Mouse (Mus musculus) forebrain, embryonic 10.5 days (tissue): ENCODE measurements around the gene Zbtb42. TPM values are rescaled to one million over a fixed set of nuclear protein-coding genes. Genes with fewer than 3 reads are reported as not detected.

ENCODE experiments used
- DNase-seq: peaks from one replicate; pipeline ENCODE4 v3.0.0-alpha.2; 2017; ENCODE audit warnings: low spot score; ENCODE audit errors: extremely low spot score
- H3K27ac ChIP-seq: fragments of 300-500 bp; sonication (generic); 2 replicates; pipeline ENCODE4 v1.5.1; 2016; ENCODE audit warnings: mild to moderate bottlenecking
- H3K27me3 ChIP-seq: fragments of 300-500 bp; sonication (generic); 2 replicates; pipeline ENCODE4 v1.6.1; 2016; ENCODE audit warnings: mild to moderate bottlenecking; ENCODE audit not compliant: poor library complexity, severe bottlenecking
- H3K36me3 ChIP-seq: fragments of 300-500 bp; sonication (generic); replicated peaks from 2 replicates; pipeline ENCODE4 v1.6.1; 2016; ENCODE audit warnings: mild to moderate bottlenecking, moderate library complexity
- H3K4me1 ChIP-seq: fragments of 300-500 bp; sonication (generic); 2 replicates; pipeline ENCODE4 v1.6.1; 2016
- H3K4me3 ChIP-seq: fragments of 300-500 bp; sonication (generic); 2 replicates; pipeline ENCODE4 v1.5.1; 2016; ENCODE audit warnings: mild to moderate bottlenecking, moderate library complexity
- H3K9me3 ChIP-seq: fragments of 300-500 bp; sonication (generic); 2 replicates; pipeline ENCODE4 v1.6.1; 2016; ENCODE audit warnings: mild to moderate bottlenecking, moderate library complexity
- WGBS: fragments of 180-500 bp; shearing (Covaris S2); methylation state at CpG from one replicate; pipeline ENCODE4 v1.1.7; 2016; 5-methylcytosine and 5-hydroxymethylcytosine counted together
- polyA plus RNA-seq: library from polyadenylated mRNA; unstranded; fragments of >200 nt; fragmentation: Nextera tagmentation; extraction: Ambion mirVana; gene quantifications from 2 replicates; pipeline ENCODE4 v1.2.1, GENCODE M21; 2016

Gene Zbtb42
- 4.1 and 4.3 TPM in 2 replicates for polyA plus RNA-seq

GRCm38 (mm10) chr12:112678555-112679026 is at the start of gene Zbtb42:
Gene Zbtb42 (plus strand): TSS chr12:112678828.
- H3K27me3 ChIP-seq = peaks cover 76% of the 10 kb centered on the region
- peak within 1 kb of the TSS; percentile 74 for H3K4me3 ChIP-seq
- H3K36me3 ChIP-seq = peaks cover 17% of the 10 kb centered on the region
- WGBS = under 1% methylated on average over 60 of the region's 60 CpGs
- peaks cover 62% of the 10 kb centered on the region for H3K4me1 ChIP-seq
- no peaks in the 10 kb centered on the region for H3K9me3 ChIP-seq
- DNase-seq = peak; percentile 81
- H3K27ac ChIP-seq = peak within 1 kb of the TSS; percentile 83

- no peaks in the 10 kb centered on the region for H3K36me3 ChIP-seq
- H3K27me3 ChIP-seq = peaks cover 5% of the 10 kb centered on the region; the same call in 1 of the 2 replicates
- WGBS = 41% methylated on average over 19 of the region's 19 CpGs
- H3K4me3 ChIP-seq = peak overlapping the region; percentile 39
- peaks cover 38% of the 10 kb centered on the region for H3K4me1 ChIP-seq
- peak overlapping the region; percentile 4 for H3K27ac ChIP-seq
- peak; percentile 67 for DNase-seq
- no peaks in the 10 kb centered on the region for H3K9me3 ChIP-seq
Observed at GRCm38 (mm10) chr12:112628928-112629721, 49.5 kb upstream of the Zbtb42 start.

- DNase-seq = no peak
- no peaks in the 10 kb centered on the region for H3K36me3 ChIP-seq
- H3K27ac ChIP-seq = no peak overlapping the region
- H3K4me1 ChIP-seq = peaks cover 31% of the 10 kb centered on the region
- H3K27me3 ChIP-seq = peaks cover 5% of the 10 kb centered on the region; the same call in 1 of the 2 replicates
- no peak overlapping the region for H3K4me3 ChIP-seq
- 93% methylated on average over 12 of the region's 12 CpGs for WGBS
- no peaks in the 10 kb centered on the region for H3K9me3 ChIP-seq
Observed at GRCm38 (mm10) chr12:112630029-112630428, 48.6 kb upstream of the Zbtb42 start.

DNA sequence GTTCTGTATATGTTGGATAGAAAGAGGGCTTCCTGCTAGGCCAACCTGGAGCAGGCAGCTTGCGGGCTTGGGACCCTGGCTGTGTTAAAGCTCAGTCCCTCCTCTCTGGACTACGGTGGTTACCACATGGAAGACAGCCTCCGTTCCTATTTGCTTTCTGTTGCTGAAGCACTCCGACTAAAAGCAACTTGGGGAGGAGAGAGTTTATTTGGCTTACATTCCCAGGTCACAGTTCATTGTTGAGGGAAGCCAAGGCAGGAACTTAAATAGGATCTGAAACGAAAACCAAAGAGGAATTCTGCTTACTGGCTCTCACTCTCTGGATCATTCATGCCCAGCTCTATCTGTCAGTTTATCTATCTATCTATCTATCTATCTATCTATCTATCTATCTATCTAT is 47.8 kb upstream of the Zbtb42 start:
- H3K4me1 ChIP-seq = peaks cover 31% of the 10 kb centered on the region
- H3K27ac ChIP-seq = no peak overlapping the region
- DNase-seq = no peak
- 88% methylated on average over 5 of the region's 5 CpGs for WGBS
- peaks cover 5% of the 10 kb centered on the region; the same call in 1 of the 2 replicates for H3K27me3 ChIP-seq
- H3K36me3 ChIP-seq = no peaks in the 10 kb centered on the region
- no peak overlapping the region for H3K4me3 ChIP-seq
- no peaks in the 10 kb centered on the region for H3K9me3 ChIP-seq

- no peaks in the 10 kb centered on the region for H3K9me3 ChIP-seq
- no peak overlapping the region for H3K4me3 ChIP-seq
- H3K4me1 ChIP-seq = peaks cover 27% of the 10 kb centered on the region
- WGBS = 69% methylated on average over 1 of the region's 1 CpGs
- peaks cover 5% of the 10 kb centered on the region; the same call in 1 of the 2 replicates for H3K27me3 ChIP-seq
- no peak overlapping the region for H3K27ac ChIP-seq
- H3K36me3 ChIP-seq = no peaks in the 10 kb centered on the region
- no peak for DNase-seq
Observed at GRCm38 (mm10) chr12:112631472-112631871, 47.2 kb upstream of the Zbtb42 start.

DNA sequence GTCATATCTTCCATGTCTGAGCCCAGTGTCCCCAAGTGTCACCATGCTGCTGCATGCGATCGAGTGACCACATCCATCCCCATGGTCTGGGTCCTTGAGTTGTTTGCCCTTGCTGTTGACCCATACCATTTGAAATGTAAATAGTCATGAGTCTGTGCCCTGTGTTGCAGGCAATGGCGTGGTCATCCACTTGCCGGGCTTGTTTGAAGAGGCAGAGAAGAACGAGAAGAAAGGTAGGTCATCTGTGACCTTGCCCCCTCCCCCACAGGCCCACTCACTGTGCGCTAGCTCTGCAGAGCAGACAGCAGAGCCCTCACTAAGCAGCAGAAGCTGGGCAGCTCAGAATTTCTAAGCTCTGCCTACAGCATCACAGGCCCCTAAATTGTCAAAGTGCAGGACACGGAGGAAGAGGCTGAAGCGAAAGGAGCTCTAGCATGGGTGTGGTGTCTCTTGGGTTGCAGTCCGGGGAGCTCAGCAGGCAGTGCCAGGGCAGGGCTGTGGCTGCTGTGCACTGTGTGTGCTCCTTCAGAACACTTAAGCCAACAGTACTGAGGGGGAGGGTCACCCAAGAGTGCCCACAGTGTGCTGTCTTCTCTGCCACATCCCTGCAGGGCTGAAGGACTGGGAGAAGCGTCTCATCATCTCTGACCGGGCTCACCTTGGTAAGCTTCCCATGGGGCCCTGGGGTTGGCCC is 46.4 kb upstream of the Zbtb42 start:
- WGBS = 82% methylated on average over 11 of the region's 11 CpGs
- no peaks in the 10 kb centered on the region for H3K36me3 ChIP-seq
- peaks cover 26% of the 10 kb centered on the region for H3K4me1 ChIP-seq
- H3K27ac ChIP-seq = no peak overlapping the region
- H3K4me3 ChIP-seq = no peak overlapping the region
- H3K9me3 ChIP-seq = no peaks in the 10 kb centered on the region
- no peak for DNase-seq
- H3K27me3 ChIP-seq = peaks cover 5% of the 10 kb centered on the region; the same call in 1 of the 2 replicates

- H3K36me3 ChIP-seq = no peaks in the 10 kb centered on the region
- peaks cover 5% of the 10 kb centered on the region; the same call in 1 of the 2 replicates for H3K27me3 ChIP-seq
- 83% methylated on average over 5 of the region's 5 CpGs for WGBS
- no peak overlapping the region for H3K4me3 ChIP-seq
- H3K27ac ChIP-seq = 0 out of 2 replicates have a peak overlapping the region, but pooled peaks have one; percentile 3
- peaks cover 26% of the 10 kb centered on the region for H3K4me1 ChIP-seq
- H3K9me3 ChIP-seq = no peaks in the 10 kb centered on the region
- DNase-seq = no peak
Observed at GRCm38 (mm10) chr12:112632907-112633306, 45.7 kb upstream of the Zbtb42 start.

GRCm38 (mm10) chr12:112633686-112634085 is 44.9 kb upstream of the Zbtb42 start:
- Histone ChIP-seq H3K9me3 (no peaks in the 10 kb centered on the region), H3K36me3 (no peaks in the 10 kb centered on the region), H3K4me1 (peaks cover 21% of the 10 kb centered on the region), H3K27me3 (peaks cover 5% of the 10 kb centered on the region; the same call in 1 of the 2 replicates), H3K27ac (no peak overlapping the region), H3K4me3 (no peak overlapping the region)
- DNase-seq = no peak
- 85% methylated on average over 9 of the region's 9 CpGs for WGBS

DNA sequence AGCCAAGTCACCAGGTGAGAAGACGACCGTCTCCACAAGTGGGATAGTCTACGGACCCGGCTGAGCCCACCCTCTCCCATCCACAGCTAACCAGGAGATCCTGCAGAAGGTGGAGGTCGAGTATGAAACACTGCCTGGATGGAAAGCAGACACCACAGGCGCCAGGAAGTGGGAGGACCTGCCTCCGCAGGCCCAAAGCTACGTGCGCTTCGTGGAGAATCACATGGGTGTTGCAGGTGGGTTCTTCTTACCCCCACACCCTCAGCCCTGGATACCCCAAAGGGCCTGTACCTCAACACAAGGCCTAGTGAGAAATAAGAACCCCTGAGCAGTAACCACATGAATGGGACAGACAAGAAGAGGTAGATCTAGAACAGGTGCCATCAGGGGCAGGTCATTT is 39.1 kb upstream of the Zbtb42 start:
- 88% methylated on average over 10 of the region's 10 CpGs for WGBS
- Histone ChIP-seq H3K36me3 (no peaks in the 10 kb centered on the region), H3K27ac (no peak overlapping the region)

GRCm38 (mm10) chr12:112643126-112643525 is 35.5 kb upstream of the Zbtb42 start:
- 93% methylated on average over 6 of the region's 6 CpGs for WGBS
- Histone ChIP-seq H3K4me1 (peaks cover 35% of the 10 kb centered on the region), H3K27ac (no peak overlapping the region), H3K36me3 (peaks cover 17% of the 10 kb centered on the region), H3K9me3 (no peaks in the 10 kb centered on the region), H3K4me3 (no peak overlapping the region), H3K27me3 (peaks cover 7% of the 10 kb centered on the region; the same call in 1 of the 2 replicates)
- no peak for DNase-seq

More for the DNA sequence above, 39.1 kb upstream of the Zbtb42 start:
- Histone ChIP-seq H3K9me3 (no peaks in the 10 kb centered on the region), H3K27me3 (peaks cover 7% of the 10 kb centered on the region; the same call in 1 of the 2 replicates), H3K4me1 (peaks cover 9% of the 10 kb centered on the region; the same call in 1 of the 2 replicates), H3K4me3 (no peak overlapping the region)
- no peak for DNase-seq

GRCm38 (mm10) chr12:112644180-112644854 is 34.3 kb upstream of the Zbtb42 start, which contains the start of gene Siva1:
Gene Siva1 (plus strand): TSS chr12:112644679.
- peak within 1 kb of the TSS; percentile 73 for H3K4me3 ChIP-seq
- whole genome bisulfite sequencing = 2% methylated on average over 45 of the region's 46 CpGs
- peak; percentile 100 for DNase-seq
- peaks cover 29% of the 10 kb centered on the region for H3K36me3 ChIP-seq
- H3K4me1 ChIP-seq = peaks cover 35% of the 10 kb centered on the region
- peaks cover 7% of the 10 kb centered on the region; the same call in 1 of the 2 replicates for H3K27me3 ChIP-seq
- peak within 1 kb of the TSS; percentile 94 for H3K27ac ChIP-seq
- no peaks in the 10 kb centered on the region for H3K9me3 ChIP-seq

- no peak for DNase-seq
- Histone ChIP-seq H3K4me1 (peaks cover 35% of the 10 kb centered on the region), H3K4me3 (peak overlapping the region; percentile 73), H3K9me3 (no peaks in the 10 kb centered on the region), H3K36me3 (peaks cover 35% of the 10 kb centered on the region), H3K27me3 (peaks cover 7% of the 10 kb centered on the region; the same call in 1 of the 2 replicates), H3K27ac (peak overlapping the region; percentile 94)
- under 1% methylated on average over 75 of the region's 75 CpGs for WGBS
Observed at GRCm38 (mm10) chr12:112644855-112645506, 33.6 kb upstream of the Zbtb42 start.
